Mouse (Mus musculus): ENCODE results near the gene Cldn15. TPM values are rescaled to one million over a fixed set of nuclear protein-coding genes. Genes with fewer than 3 reads are reported as not detected.
"Not testable (repeated sequence)": the region's sequence is repeated elsewhere in the genome, so short reads cannot be mapped to it uniquely, and the experiment has no call there.

Gene Cldn15
- total RNA-seq, 2 experiments from 2014 or later, result 0.61 TPM; not detected in 1

DNA sequence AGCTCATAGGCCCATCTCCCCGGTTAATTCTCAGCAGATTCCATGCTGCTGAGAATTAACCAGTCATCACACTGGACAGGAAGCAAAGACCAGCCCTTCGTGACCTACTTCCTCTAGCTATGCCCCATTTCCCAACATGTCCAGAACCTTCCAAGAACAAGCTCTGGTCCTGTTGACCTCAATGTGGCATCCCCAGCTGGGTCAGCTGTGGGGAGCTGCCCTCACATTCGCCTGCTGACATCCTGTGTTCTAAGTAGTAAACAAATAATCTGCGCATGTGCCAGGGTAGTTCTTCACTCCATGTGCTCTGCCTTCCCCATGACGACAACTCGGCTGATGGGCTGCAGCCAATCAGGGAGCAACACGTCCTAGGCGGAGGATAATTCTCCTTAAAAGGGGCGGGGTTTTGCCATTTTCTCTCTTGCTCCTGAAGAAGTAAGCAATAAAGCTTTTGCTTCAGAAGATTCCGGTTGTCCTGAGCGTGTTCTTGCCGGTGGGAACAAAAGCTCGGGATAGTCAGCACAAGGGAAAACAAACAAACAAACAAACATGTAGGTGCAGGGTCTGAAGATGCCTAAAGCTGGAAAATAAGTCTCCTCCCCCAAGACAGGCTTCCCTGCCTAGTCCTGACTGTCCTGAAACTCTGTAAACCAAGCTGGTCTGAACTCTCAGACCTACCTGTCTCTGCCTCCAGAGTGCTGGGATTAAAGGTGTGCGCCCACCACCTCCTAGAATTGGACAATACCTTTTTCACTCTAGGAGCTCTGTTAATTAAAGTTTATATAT, 16.7 kb upstream of the Cldn15 start:
- not testable (repeated sequence) for DNase-seq (ENCODE audit: low spot score in 2 of 2)

GRCm38 (mm10) chr5:136950521-136950920, 15.9 kb upstream of the Cldn15 start:
- no peak for DNase-seq (ENCODE audit: low spot score in 2 of 2)

DNA sequence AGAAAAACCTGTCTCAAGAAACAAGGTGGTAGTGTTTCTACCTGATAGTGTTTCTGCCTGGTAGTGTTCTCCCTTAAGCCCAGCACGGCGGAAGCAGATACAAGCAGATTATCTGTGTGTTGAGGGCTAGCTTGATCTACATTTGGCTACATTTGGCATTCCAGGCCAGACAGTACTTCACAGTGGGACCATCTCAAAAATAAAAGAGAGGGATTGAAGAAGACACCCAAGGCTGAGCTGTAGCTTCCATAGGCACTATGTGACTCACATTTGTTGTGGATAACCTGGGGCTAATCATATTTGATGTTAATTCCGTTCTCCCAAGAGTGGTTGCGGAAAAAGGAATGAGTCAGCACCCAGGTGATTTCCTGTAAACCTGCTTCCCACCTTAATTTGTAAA, 14.3 kb upstream of the Cldn15 start:
- DNase-seq (ENCODE audit: low spot score in 2 of 2), result no peak

DNA sequence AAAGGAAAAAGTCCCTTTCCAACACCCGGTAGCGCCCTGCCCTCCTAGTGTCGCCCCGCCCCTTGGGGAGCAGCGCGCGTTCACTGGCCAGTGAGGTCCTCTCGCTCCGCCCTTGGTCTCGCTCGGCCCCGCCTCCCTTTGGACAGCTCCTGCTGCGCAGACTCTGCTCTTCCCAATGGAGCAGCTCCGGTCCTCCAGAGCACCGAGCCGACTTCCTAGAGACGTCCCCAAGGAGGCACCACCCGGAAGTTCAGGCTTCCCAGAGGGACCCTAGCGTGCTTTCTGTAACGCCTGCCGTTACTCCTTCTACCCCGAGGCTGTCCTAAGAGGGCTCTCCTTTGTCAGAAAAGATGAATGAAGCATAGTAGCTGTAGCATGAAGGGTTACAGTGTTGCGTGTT, 13.4 kb upstream of the Cldn15 start, which contains the start of gene Fis1:
Fis1 (plus strand) TSS at position 261 of the 400 bp plus-strand sequence.
- peak; percentile 94 to 97 for DNase-seq (ENCODE audit: low spot score in 2 of 2)

DNA sequence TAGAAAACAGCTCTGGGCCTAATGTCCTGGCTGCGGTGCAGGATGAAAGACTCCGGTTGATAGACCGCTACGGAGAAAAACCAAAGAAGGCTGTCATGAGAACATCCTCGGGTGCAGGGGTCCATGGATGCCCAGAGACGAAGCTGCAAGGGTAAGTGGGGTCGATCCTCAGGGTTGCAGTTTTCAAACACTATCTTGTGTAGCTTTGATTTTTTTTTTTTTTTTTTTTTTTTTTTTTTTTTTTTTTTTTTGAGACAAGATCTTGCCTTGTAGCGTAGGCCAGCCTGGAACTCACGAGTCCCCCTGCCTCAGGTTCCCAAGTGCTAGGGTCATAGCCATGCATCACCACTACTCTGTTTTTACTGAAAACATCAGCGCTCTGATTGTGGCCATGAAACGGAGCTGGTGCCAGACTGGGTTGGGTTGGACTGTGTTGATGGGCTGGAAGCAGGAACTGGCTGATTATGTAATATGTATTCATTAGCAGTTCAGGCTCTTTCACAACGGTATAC, 12.9 kb upstream of the Cldn15 start:
- peak; percentile 38 to 71 for DNase-seq (ENCODE audit: low spot score in 2 of 2)

- DNase-seq (ENCODE audit: low spot score in 2 of 2), result no peak
Measured at GRCm38 (mm10) chr5:136955622-136956021, 10.8 kb upstream of the Cldn15 start.

- DNase-seq (ENCODE audit: low spot score in 2 of 2), result no peak
Measured at GRCm38 (mm10) chr5:136957250-136957649, 9.2 kb upstream of the Cldn15 start.

DNA sequence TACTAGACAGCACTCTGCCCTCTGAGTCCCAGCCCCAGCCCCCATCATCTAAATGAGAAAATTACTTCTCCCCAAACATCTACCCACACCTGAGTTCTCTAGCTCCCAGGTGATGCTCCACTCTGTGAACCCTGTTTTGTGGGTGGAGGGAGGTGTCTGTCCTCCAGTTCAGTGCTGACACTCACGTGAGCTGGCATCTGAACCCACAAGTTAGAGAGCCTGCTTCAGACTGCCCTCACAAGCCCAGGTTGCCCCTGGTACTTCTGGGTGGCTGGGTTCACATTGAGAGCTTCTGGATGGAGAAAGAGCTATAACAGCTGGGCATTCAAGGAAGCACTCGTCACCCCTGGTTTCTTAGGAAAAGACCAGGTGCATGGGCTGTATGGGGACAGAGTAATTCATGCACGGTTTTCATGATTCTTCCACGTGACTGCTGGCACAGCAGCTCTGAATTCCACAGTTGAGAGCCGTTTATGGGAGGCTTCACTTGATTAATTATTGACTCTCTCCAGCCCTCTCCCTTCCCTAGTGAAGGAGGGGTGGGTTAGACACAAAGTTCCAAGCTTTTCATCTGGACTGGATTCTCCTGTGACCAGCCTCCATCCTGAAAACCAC, 7.3 kb upstream of the Cldn15 start:
- no peak for DNase-seq (ENCODE audit: low spot score in 2 of 2)

GRCm38 (mm10) chr5:136960053-136960452, 6.4 kb upstream of the Cldn15 start:
- no peak for DNase-seq (ENCODE audit: low spot score in 2 of 2)

GRCm38 (mm10) chr5:136961334-136961982, 5.0 kb upstream of the Cldn15 start:
- peak in 1 of 2 experiments; percentile 23 for DNase-seq (ENCODE audit: low spot score in 2 of 2)

DNA sequence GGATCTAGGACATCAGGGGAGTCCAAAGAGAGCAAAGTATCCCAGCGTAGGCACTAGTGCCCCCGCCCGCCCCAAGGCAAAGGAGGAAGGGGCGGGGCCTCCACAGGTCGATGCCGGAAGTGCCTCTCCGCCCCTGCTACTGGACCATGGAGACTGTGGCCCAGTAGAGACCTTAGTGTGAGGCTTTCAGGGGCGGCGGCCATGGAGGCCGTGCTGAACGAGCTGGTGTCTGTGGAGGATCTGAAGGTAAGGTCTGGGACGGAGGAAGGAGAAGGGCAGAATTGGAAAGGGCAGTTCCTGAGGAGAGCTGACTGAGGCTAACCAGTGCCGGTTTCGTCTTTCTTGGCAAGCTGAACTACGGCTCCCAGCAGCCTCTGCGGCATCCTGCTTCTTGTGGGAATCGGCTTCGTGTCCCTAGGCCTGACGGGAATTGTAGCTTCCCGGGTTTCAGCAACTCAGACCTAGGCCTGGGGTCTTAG, 4.4 kb upstream of the Cldn15 start:
- peak; percentile 89 to 96 for DNase-seq (ENCODE audit: low spot score in 2 of 2)

GRCm38 (mm10) chr5:136962501-136962900, 3.9 kb upstream of the Cldn15 start:
- DNase-seq (ENCODE audit: low spot score in 2 of 2), result peak; percentile 67 to 81

GRCm38 (mm10) chr5:136962966-136963540, 3.4 kb upstream of the Cldn15 start:
- no peak for DNase-seq (ENCODE audit: low spot score in 2 of 2)

GRCm38 (mm10) chr5:136965210-136965609, 1.2 kb upstream of the Cldn15 start:
- no peak for DNase-seq (ENCODE audit: low spot score in 2 of 2)

GRCm38 (mm10) chr5:136965686-136966085, 730 bp upstream of the Cldn15 start:
- no peak for DNase-seq (ENCODE audit: low spot score in 2 of 2)

DNA sequence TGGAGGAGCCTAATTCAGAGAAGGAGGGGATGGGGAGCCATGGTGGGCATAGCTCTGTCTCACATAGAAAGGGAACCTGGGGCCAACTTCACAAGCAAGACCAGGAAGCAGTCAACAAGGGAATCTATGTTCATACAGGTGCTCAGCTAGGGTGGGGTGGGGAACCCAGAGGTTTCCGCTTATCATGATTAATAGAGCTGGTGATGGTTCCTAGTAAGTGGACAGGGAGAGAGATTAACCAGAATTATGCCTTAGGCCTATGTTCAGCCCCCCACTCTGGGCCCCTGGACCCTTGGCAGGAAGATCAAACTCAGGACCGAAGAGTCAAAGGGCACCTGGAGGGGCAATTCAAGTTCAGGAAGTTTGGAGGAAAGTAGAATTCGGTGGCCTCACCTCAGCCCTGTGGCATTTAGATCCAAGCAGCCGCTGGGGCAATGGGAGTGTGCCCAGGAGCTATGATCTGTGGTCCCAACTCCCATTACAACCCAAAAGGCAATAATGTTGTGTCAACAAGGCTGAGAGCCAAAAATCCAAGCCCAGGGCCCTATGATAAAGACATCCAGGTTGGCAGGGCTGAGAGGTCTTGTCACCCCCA, 542 bp downstream of the Cldn15 start:
- DNase-seq (ENCODE audit: low spot score in 2 of 2), result no peak

DNA sequence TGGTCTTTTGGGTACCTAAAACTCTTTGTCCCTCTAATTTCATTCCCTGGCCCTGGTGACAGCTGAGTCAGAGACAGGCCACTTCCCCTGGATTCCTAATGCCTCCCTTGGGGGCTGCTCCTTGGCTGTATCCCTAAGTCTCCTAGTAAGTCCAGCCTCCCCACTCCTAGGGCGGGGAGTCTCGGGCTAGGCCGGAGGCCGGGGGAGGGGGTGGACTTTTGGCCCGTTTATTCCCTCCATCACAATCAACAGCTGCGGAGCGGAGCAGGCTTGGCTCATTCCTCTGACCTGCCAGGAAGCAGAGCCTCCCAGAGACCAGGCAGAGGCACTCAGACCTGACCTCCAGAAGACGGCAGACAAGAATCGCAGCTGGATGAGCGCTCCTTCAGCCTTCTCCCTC, 1.2 kb downstream of the Cldn15 start:
- DNase-seq (ENCODE audit: low spot score in 2 of 2), result no peak

DNA sequence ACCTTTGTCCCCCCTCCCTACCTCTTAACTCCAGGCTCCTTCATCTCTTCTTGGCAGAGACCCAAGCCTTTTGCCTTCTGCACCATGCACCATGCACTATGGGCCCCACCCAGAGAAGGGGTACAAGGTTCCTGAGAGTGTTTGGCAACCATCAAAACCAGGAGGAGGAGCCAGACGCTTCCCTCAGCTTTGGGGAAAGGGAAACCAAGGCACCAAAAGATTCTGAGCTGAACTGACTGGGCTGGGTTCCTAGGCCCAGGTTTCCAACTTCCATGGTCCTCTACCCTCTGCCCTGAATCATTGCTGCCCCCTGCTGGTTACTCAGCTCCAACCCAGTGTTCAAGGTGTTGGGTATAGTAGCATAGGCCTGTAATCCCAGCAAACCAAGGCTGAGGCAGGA, 4.3 kb downstream of the Cldn15 start:
- peak in 1 of 2 experiments; percentile 53 for DNase-seq (ENCODE audit: low spot score in 2 of 2)

- no peak for DNase-seq (ENCODE audit: low spot score in 2 of 2)
Measured at GRCm38 (mm10) chr5:136973670-136974069, 7.3 kb downstream of the Cldn15 start.

DNA sequence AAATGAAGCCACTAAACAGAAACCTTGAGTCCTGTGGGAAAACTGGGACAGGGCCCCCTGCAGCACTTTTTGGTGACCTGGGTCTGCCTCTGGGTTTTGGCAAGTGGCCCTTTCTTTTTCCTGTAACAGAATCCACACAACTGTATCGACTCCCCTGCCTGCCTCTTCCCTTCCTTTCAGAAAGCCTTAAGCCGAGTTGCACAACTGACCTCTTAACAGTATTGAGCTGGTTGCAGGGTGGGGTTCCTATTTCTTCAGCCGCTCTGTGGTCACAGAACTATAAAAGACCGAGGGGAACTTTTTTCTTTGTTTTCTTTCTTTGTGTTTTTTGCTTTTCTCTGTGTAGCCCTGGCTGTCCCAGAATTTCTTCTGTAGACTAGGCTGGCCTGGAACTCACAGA, 11.4 kb downstream of the Cldn15 start:
- DNase-seq (ENCODE audit: low spot score in 2 of 2), result no peak

DNA sequence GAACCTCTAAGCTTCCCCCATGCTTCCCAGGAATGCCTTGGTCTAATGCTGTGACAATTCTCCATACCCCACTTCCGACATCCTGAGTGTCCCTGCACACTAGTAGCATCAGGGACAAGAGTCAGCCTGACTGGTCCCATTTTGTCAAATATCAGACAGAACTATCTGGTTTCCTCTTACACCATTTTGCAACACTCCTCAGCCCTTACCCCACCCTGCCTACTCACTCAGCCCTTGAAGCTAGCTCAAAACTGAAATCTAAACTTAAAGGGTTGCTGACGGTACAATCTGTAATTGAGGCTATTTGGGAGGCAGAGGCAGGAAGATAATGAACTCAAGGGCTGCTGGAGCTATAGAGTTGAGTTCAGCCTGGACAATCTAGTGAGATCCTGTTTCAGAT, 13.3 kb downstream of the Cldn15 start:
- no peak for DNase-seq (ENCODE audit: low spot score in 2 of 2)
